Mouse (Mus musculus): ENCODE data around the gene Clca4b. TPM values are rescaled to one million over a fixed set of nuclear protein-coding genes. Genes with fewer than 3 reads are reported as not detected.
"Not testable (repeated sequence)": the region's sequence is repeated elsewhere in the genome, so short reads cannot be mapped to it uniquely, and the experiment has no call there.

Gene Clca4b
- total RNA-seq (2021) = not detected
- long read RNA-seq, experiment 1 = 0 reads
- long read RNA-seq, experiment 2 = 0 reads

DNA sequence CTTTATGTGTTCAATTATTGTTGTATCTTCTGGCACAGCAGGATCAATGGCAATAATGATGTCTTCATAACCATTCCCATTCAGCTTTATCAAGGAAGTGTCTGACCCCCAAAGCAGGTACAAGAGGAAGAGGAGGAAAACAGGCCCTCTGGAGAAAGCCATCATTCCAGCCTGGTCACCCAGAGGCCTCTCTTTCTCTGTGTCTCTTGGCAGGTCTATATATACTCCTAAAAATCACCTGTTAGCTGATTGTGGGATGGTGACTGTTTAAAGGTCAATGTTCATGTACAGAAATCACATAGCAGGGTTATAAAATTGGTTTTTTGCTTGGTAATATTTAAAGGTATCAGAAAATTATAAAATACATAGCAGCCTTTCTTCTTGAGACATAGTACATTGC, at the start of gene Clca4b:
Clca4b (minus strand) TSS at position 195 of the 400 bp plus-strand sequence.
- DNase-seq = no peak

DNA sequence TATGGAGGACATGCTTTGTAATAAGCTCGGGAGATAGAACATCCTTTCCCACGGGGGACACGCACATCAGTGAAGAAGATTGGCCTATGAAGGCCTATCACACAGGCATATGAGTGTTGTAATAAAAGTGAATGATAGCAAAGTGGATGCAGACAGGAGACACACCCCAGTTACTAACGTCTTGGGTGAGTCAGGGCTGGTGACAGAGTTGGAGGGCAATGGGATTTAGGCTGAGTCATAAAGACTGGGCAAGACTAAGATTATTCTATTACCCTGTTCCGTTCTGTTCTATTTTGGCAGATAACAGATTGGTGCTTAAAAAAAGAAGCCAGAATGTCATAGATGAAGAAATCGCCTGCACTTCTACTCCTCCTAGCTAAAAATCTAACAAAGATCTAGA, 48.2 kb upstream of the Clca4b start:
- no peak for DNase-seq

DNA sequence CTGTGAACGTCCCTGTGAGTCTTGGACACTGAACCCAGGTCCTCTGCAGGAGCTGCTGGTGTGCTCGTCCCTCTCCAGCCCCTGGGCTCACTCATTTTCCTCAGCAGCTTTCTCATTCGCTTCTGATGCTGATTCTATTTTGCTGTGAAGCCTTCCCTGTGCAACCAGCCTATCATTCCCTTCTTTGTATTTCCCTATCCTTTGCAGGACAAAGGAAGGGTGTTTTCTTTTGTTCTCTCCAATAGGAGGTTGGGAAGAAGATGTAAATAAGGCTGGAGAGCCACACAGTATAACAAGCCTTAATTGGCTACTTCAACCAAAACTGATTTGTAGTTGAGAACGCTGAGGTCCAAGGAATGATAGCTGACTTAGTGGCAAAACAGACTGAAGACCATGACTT, 45.3 kb upstream of the Clca4b start:
- no peak for DNase-seq

DNA sequence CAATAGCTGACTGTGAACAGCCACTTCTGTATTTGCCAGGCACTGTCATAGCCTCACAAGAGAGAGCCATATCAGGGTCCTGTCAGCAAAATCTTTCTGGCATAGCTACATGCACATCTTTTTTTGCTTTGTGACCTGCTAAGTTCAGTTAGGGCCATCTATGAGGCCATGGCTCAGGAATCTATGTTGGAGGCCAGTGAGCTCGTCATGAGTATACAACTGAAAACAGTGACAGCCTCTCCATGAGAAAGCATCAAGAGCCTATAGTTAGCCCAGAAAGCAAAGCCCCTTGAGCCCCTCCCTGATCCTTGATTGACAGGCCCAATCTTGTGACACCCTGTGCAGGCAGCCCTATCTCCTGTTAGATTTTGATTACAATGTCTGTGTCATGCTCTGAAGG, 43.8 kb upstream of the Clca4b start:
- DNase-seq = no peak

DNA sequence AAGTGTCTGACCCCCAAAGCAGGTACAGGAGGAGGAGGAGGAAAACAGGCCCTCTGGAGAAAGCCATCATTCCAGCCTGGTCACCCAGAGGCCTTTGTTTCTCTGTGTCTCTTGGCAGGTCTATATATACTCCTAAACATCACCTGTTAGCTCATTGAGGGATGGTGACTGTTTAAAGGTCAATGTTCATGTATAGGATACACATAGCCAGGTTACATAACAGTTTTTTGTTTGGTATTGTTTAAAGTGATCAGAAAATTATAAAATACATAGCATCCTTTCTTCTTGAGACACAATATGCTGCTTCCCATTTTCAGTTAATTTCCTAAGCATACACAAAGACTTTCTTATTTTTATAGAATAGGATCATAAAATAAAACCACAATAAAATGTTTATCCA, 42.6 kb upstream of the Clca4b start, which contains the start of gene Clca4a:
Clca4a (minus strand) TSS at position 101 of the 400 bp plus-strand sequence.
- no peak for DNase-seq

DNA sequence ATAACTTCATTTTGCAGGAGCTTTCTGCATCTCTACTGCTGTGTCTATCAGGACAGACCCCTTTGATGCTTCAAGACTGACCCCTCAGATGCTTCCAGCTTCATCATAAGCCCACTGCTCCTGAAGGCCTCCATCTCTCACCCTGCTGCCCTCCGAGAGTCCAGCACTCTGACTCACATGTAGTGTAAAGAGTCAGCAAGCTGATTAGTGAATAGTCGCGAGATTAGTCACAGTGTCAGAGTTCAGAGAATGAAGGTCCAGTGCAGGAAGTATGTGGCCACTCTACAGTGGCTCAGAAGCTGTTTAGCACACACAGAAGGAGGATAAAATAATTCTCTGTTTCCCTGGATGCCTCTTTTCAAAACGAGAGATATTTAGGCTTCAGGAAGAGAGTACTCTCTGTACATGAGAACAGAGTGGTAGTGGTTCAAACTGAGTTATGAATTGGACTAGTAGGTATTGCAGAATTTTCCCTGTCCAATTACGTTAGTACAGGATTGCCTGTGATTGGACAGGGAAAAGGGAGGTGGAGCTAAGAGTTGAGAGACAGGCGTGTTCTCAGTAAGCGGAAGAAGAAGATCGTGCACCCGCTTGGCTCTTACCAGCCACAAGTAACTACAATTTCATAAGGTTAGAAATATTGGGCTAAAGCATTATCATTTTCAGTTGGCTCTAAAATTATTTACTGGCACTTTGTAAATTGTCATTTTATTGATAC, 39.4 kb upstream of the Clca4b start:
- DNase-seq = no peak

DNA sequence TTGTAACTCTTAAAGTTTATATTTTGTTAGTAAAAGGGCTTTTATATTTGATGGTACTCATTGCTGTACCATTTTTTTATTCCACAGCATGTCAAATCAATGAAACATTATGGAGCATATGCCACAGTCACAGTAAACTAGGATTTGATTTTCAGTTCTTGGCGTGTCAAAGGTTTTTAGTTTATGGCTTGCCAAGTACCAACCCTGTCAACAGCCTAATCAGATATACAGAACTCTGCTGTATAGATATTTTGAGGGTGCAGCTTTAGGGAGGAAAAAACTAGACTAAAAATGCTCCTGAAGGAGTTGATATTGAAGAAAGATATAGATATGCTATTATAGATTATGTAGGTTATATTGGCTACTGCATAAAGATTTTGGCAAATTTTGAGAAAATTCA, 37.4 kb upstream of the Clca4b start:
- no peak for DNase-seq

DNA sequence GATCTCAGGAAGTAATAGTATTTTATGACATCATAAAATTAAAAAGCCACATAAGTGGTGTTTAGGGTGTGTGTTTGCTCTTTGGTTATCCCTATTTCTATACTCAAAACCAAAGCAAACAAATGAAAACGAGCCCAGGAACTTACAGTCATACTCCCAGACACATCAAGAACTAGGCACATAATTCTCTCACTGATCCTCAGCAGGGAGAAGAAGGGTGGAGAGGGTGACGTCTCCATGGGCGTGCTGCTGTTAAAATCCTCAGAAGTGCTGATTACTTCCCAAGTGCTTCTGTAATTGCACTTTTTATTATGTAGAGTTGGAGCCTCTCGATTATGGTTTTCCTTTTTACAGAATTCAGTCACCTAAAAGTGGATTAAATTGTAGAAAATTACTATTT, 33.7 kb upstream of the Clca4b start:
- DNase-seq = no peak

DNA sequence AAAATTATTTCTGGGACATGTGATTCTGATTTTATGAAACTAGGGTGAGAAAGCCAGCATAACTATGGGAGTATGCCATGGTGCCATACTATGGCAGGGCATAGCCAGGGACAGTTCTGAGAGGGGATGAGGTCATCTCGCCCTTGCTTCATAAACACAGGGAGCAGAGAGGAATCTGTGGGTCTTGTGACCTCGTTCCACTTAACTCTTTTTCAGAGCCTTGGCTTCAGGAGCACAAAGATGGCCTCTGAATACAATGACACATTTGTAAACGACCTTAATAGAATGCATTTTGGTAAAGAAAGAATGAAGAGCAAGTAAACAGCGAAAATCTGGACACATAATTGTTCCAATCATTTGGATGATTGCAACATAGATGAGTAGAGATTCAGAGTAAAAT, 18.5 kb upstream of the Clca4b start:
- DNase-seq = no peak

DNA sequence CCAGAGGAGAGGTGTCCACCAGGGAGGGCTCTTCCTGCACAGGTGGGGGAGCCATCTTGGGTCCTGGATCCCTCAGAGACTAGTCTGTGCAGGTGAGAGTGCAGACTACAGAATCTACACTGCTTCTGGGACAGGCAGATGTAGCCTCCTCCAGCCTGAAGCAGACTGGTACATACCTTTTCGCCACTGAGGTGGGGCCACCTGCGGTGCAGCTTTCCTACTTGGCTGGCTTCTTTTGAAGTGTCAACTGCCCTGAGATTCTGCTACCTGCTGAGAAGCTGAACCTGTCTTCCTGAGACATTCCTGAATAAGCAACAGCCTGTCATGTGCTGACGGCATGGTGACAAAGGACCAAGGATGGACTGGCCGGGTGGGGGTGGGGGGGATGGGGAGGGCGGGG, 15.0 kb upstream of the Clca4b start:
- DNase-seq = not testable (repeated sequence)

DNA sequence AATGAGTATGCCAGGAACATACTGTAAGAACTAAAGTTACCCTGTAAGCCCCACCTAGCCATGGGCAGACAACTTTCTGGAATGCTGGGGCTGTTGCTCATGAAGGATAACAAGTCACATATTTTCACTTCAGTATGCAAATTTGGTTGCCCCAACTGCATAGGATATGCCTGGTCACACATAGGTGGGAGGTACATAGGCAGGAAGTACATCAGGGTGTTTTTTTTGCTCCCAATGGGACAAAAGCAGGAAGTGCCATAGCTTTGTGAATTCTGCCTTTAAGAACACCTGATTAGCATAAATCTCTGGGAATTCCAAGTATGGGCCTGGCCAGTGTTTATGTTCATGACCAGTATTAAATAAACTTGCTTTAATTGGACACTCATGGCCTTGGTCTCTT, 1.3 kb upstream of the Clca4b start:
- not testable (repeated sequence) for DNase-seq

DNA sequence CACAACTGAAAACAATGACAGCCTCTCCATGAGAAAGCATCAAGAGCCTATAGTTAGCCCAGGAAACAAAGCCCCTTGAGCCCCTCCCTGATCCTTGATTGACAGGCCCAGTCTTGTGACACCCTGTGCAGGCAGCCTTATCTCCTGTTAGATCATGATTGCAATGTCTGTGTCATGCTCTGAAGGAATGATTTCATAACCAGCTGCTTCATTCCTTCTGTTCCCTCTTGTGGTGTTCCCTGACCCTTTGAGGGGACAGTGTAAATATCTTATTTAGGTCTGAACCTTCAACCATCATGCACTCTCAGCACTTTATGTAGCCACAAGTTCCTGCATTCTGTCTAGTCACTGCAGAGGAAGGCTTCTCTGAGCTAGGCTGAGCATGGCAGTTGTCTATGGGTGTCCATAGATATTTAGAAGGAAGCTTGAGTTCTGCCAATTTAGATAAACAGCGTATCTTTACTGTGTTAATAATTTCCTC, 722 bp upstream of the Clca4b start:
- DNase-seq = no peak

DNA sequence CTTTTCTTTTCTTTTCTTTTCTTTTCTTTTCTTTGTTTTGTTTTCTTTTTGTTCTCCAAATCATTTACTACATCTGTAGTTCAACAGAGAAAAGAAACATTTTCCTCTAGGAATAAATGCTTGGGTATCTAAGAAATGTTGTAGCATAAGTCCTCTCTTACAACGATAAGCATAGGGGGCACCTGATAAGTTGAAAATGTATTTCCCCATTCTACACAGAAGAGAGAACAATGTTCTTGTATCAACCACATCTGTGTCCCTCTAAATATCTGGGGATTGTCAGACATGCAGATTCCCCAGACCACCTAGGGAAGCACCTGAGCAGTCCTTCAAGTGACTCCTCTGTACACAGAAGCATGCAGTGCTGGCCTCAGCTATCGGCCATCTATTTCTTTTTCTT, 18.3 kb downstream of the Clca4b start:
- no peak for DNase-seq

DNA sequence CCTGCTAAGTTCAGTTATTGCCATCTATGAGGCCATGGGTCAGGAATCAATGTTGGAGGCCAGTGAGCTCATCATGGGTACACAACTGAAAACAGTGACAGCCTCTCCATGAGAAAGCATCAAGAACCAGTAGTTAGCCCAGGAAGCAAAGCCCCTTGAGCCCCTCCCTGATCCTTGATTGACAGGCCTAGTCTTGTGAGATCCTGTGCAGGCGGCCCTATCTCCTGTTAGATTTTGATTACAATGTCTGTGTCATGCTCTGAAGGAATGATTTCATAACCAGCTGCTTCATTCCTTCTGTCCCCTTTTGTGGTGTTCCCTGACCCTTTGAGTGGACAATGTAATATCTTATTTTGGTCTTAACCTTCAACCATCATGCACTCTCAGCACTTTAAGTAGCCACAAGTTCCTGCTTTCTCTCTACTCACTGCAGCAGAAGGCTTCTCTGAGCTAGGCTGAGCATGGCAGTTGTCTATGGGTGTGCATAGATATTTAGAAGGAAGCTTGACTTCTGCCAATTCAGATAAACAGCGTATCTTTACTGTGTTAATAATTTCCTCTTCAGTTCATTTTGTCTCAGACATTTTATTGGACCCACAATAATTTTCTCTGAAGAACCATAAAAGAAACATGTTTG, 35.2 kb downstream of the Clca4b start:
- DNase-seq = no peak

DNA sequence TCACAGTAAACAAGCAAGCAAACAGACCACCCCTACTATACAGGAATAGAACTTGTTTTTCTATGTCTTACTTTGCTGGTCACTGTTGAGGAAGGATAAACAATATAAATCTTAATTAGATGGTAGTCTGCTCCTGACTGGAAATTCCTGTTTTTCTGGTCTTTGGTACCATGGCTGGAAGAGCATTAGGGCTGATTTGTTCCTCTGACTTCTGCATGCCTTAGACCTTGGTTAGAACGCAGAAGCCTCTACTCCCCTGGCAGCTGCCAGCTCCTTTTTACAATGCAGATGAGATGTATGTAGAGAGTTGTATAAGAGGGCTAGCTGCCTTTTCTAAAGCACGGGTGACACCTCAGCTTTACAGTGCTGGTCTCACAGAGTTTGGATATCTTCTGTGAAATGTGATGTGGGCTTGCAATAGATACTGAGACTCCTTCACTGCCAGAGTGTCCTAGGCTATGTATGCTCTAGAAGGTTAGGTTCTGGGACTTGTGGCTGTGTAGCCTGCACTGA, 42.0 kb downstream of the Clca4b start:
- DNase-seq = no peak

DNA sequence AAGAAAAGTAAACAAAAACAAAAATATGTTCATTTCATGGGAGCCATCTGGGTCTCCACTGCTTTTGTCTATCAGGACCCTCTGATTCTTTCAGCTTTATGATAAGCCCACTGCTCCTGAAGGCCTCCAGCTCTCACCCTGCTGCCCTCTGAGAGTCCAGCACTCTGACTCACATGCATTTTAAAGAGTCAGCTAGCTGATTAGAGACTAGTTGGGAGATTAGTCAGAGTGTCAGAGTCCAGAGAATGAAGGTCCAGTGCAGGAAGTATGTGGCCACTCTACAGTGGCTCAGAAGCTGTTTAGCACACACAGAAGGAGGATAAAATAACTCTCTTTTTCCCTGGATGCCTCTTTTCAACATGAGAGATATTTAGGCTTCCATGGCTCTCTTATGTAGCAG, 45.4 kb downstream of the Clca4b start:
- DNase-seq = no peak

DNA sequence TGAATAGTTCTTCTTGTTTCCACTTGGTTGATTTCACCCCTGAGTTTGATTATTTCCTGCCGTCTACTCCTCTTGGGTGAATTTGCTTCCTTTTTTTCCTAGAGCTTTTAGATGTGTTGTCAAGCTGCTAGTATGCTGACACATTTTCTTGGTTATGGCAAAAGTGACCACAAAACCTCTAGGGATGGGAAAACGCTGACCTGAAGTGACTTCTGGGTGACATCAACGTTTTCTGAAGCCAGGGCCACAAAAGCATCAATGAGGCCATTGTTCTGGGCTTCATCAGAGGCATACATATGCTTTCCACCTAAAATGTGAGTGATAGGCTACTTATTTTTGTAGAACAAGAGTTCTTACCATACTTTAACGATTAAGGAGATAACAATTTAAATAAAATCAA, 60.3 kb downstream of the Clca4b start:
- not testable (repeated sequence) for DNase-seq

Other genes with a start within 250 kb of the Clca4b start
- 100 to 1,000 TPM; 310 to 331 TPM for gene Sh3glb1, start 212.2 kb downstream of the Clca4b start, total RNA-seq (2021)
- under 1 TPM; 0.20 to 0.31 TPM for gene Clca3a1, start 171.6 kb downstream of the Clca4b start, total RNA-seq (2021)
- gene Clca3a2, start 113.0 kb downstream of the Clca4b start, total RNA-seq (2021) = not detected
- gene Clca3b, start 83.2 kb downstream of the Clca4b start, total RNA-seq (2021) = not detected
- gene Clca4a, start 42.5 kb upstream of the Clca4b start, total RNA-seq (2021) = not detected
- not detected for gene Clca1, start 100.2 kb upstream of the Clca4b start, total RNA-seq (2021)
- 1 to 10 TPM in 1 of 2 experiments, under 1 TPM in 1; 0.70 to 1.6 TPM for gene Clca2, start 166.9 kb upstream of the Clca4b start, total RNA-seq (2021)
- 10 to 100 TPM in 1 of 2 experiments, 1 to 10 TPM in 1; 5.9 to 15.5 TPM for gene Odf2l, start 186.1 kb upstream of the Clca4b start, total RNA-seq (2021)

Data from gastrocnemius, postnatal 10 days (tissue).